Mouse (Mus musculus): ENCODE results near the gene Supt5.

The Supt5 gene

DNA sequence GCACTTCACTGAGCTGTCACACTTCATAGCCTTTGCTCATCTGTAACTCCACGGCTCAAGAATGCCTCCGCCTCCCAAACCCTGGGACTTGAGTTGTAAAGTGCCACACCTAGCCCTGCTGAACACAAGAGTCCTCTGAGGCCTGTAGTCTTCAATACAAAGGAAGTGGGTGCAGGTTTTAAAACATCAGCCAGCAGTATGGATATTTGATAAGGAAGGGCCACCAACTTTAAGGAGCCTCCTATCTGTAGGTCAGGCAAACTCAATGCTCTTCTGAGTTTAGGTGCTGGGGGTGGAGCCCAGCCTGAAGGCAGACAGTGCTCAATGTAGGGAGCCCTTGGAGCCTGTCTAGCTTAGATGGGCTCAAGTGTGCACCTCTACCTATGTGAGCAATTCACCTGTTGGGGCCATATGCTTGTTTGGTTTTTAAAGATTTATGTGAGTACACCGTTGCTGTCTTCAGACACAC is 15.6 kb upstream of the Supt5 start:
- ATAC-seq (ENCODE audit: insufficient number of reproducible peaks, low FRiP score, low TSS enrichment), result no peak

DNA sequence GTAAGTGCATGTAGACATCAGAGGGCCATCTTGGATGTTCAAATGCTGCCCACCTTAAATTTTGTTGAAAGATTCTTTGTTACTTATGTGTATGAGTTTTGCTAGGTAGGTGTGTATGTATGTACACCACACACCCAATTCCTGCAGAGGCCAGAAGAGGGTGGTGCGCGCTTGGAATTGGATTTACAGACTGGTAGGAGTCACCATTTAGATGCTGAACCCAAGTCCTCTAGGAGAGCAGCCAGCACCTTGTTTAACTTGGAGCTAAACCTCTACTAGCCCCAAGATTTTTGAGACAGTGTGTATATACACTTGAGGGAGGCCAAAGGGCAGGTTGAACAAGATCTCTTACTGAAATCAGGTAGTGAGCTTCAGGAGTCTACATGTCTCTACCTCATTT is 14.7 kb upstream of the Supt5 start:
- no peak for ATAC-seq (ENCODE audit: insufficient number of reproducible peaks, low FRiP score, low TSS enrichment)

DNA sequence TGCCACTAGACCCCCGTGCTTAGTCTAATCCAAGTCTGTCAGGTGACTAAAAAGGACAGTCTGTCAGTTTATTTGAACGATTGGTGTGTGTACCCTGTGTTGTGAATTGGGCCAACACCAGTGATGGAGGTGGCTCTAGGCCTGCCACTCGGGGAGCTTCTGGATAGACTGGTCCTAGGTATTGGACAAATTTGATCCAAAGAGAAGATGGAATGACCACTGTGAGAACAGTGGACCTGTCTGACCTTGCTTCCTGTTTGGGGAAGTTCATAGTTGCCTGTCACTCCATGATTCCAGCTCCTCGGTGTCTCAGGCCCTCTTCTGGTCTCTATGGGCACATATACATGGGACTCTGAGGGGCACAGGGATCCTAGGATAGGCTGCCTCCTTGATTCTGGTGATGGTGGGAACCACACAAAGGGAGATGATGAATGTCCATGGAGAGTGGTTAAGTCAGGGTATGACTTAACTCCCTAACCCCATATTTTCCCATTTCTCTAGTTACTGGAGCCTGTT is 13.2 kb upstream of the Supt5 start:
- no peak for ATAC-seq (ENCODE audit: insufficient number of reproducible peaks, low FRiP score, low TSS enrichment)

DNA sequence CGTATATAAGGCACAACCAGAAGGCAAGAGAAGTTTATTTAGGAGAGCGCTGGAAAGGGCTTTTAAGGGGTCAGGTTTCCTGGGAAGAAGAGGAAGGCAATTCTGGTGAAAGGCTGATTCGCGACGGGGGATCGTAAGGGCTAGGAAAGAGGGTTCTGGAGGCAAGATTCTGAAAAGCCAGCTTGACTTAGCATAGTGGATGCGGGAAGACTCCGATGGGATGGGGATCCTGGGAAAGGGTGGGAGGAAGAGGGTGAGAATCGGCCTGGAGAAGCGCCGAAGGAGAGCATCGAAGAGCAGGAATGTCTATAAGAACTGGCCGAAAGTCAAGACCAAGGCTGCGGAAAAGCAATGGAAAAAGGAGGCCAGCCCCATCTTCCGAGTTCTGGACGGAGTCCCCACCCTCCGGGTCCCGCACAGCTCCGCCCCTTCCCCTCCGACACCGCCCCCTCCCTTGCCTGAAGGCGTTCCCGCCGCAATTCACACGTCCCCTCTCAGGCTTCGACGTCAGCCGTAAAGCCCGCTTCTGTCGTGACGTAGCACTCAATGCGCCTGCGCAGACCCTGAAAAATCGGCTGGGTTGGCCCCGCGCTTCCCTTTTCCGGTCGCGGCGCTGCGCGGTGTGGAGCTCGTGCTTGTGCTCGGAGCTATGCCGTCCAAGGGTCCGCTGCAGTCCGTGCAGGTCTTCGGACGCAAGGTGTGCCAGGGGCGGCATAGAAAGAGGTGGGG is 11.8 kb upstream of the Supt5 start, which contains the start of gene Rps16:
TSS of gene Rps16 (plus strand) at position 498 of the 729 bp plus-strand sequence.
- peak; percentile 82 for ATAC-seq (ENCODE audit: insufficient number of reproducible peaks, low FRiP score, low TSS enrichment)

DNA sequence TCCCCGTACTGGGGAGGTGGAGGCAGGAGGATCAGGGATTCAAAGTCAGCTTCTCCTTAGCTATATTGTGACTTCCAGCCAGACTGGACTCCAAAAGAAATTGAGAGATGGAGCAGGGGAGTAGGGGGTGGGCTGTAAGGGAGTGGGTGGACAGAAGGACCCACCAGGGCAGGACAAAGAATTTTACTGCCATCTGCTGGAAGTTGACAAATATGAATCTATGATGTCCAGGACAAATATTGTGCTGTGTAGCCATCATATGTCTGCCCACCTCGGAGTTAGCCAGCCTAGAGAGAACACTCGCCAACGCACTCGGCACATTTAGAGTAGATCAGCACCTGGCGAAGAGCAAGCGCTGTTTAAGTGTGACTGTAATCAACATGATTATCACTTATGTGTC is 10.1 kb upstream of the Supt5 start:
- no peak for ATAC-seq (ENCODE audit: insufficient number of reproducible peaks, low FRiP score, low TSS enrichment)

DNA sequence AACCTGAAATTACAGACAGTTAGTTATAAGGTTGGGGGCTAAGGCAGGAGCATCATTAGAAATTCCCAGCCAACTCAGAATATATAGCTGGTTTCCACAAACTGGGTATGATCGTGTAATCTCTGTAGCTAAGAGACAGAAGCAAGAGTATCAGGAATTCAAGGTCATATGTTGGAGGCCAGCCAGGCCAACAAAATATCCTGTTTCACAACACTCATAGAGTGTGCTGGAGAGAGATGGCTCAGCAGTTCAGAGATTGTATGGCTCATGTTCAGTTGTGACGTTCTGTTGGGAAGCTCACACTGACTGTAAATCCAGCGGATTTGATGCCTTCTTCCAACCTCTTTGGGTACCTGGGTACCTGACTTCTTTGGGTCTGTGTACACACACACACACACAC is 9.2 kb upstream of the Supt5 start:
- ATAC-seq (ENCODE audit: insufficient number of reproducible peaks, low FRiP score, low TSS enrichment), result no peak

DNA sequence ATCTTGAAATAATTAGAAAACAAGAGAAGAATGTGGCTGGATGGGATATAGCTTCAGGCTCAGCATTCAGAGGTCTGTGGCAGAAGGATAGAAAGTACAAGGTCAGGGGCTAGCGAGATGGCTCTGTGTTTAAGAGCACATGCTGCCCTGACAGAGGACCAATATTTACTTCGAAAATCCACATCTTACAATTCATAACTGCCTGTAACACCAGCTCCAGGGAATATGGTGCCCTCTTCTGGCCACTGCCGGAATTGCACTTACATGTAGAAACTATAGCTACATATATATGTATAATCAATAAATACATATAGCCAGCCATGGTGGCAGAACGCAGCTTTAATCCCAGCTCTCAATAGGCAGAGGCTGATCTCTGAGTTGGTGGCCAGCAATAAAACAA is 6.1 kb upstream of the Supt5 start:
- ATAC-seq (ENCODE audit: insufficient number of reproducible peaks, low FRiP score, low TSS enrichment), result no peak

DNA sequence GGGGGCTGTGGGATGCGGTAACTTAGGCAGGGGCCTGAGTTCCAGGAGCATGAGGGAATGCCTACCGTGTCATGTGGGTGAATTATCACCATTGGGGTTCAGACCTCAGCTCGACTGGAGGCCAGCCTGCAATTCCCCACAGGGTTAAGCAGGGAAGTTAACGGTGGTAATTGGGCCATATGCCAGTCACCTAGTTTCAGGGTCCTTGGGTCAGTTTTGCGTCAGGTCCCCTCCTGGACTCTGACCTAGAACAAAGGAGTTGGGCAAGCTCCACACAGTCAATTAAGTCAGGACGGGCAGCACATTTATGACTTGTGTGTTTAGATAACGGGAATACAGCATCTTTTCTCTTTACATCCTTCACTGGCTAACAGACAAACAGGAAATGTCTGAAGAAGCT is 2.8 kb upstream of the Supt5 start:
- no peak for ATAC-seq (ENCODE audit: insufficient number of reproducible peaks, low FRiP score, low TSS enrichment)

DNA sequence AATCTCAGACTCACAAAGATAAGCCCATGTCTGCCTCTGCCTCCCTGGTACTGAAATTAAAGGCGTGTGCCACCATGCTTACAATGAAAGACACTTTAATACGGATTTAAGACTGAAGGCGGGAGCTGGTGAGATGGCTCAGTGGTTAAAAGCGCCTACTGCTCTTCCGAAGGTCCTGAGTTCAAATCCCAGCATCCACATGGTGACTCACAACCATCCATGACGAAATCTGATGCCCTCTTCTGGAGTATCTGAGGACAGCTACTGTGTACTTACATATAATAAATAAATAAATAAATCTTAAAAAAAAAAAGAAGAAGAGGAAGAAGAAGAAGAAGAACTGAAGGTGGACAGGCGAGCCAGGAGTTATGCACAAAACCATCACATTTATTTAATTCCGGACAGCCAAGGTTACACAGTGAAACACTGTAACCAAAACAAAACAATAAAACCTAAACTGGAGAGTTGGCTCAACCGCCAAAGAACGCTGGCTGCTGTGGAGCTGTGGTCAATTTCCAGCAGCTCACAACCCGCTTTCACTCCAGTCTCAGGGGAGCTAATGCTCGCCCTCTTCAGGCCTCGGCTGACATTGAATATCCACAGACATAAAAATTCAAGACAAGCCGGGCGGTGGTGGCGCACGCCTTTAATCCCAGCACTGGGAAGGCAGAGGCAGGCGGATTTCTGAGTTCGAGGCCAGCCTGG is 819 bp upstream of the Supt5 start:
- ATAC-seq (ENCODE audit: insufficient number of reproducible peaks, low FRiP score, low TSS enrichment), result no peak

DNA sequence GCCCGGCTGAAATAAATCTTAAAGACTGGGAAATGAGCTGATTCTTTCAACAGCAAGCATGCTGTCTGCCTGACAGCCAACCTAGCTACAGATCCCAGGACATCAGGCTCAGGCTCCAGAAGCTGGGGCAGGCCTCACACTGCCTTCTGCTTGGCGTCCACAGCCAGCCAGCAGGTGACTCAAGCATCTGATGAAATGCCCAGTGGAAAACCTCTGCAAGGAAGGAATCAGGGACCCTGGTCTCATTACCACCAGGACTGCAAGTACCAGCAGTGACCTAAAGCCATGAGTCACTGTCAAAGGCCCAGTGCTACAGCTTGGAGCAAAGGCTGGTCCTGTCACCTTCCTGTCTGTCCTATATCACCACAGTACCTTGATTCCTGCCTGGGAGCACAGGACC is 3.1 kb downstream of the Supt5 start:
- no peak for ATAC-seq (ENCODE audit: insufficient number of reproducible peaks, low FRiP score, low TSS enrichment)

DNA sequence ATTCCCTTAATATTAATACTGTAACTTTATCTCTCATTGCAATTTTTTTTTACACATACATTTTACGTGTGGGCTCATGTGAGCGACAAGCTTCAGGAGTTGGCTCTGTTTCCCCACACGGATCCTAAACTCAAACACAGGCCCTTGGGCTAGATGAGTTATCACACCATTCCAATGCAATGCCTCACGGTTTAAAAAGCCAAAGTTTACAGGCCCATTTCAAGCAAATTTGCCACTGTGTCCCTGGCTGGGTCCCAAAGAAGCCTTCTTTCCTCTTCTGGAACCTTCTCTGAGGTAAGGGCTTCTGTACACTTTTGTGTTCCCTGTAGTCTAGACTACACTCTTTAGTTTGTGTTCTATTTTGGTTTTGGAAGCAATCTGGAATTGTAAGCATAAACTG is 4.0 kb downstream of the Supt5 start:
- no peak for ATAC-seq (ENCODE audit: insufficient number of reproducible peaks, low FRiP score, low TSS enrichment)

DNA sequence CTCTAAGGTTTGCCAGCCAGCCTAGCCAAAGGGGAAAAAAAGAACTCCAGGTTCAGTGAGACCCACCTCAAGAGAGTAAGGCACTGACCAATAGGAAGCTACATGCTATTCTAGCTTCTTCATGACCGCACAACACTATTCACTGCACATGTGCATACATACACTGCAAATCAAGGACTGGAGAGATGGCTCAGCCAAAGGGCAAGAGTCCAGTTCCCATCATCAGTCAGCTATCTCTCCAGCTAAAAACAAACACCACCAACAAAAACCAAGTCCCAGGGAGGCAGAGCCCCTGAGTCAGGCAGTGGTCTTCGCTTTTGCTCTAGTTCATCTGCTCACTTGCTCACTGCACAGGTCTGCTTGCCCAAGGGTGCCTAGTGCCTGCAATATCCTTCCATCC is 10.3 kb downstream of the Supt5 start:
- ATAC-seq (ENCODE audit: insufficient number of reproducible peaks, low FRiP score, low TSS enrichment), result no peak

DNA sequence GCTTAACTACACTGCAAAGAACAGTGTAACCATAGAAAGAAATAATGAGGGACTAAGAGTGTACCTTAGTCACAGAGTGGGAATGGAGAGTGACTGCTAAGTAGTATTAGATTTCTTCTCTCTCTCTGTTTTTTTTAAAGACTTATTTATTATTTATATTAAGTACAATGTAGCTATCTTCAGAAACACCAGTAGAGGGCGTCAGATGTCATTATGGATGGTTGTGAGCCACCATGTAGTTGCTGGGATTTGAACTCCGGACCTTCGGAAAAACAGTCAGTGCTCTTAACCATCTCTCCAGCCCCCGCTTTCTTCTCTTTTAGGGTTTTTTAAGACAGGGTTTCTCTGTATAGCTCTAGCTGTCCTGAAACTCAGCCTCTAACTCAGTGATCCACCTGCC is 12.1 kb downstream of the Supt5 start:
- ATAC-seq (ENCODE audit: insufficient number of reproducible peaks, low FRiP score, low TSS enrichment), result no peak

DNA sequence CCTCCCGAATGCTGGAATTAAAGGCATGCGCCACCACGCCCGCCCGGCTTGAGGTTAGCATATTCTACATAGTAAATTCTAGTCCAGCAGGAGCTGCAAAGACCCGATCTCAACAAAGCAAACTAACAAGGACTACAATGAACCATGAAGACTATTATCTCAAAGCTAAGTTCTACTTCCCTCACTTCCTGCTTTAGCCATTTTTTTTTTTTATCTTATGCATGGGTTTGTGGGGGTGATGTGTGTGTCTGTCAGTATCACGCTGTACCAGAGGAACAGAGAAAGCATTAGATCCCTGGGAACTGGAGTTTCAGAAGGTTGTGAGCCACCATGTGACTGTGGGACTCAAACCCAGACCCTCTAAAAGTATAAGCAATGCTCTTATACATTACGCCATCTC is 13.3 kb downstream of the Supt5 start:
- ATAC-seq (ENCODE audit: insufficient number of reproducible peaks, low FRiP score, low TSS enrichment), result no peak

DNA sequence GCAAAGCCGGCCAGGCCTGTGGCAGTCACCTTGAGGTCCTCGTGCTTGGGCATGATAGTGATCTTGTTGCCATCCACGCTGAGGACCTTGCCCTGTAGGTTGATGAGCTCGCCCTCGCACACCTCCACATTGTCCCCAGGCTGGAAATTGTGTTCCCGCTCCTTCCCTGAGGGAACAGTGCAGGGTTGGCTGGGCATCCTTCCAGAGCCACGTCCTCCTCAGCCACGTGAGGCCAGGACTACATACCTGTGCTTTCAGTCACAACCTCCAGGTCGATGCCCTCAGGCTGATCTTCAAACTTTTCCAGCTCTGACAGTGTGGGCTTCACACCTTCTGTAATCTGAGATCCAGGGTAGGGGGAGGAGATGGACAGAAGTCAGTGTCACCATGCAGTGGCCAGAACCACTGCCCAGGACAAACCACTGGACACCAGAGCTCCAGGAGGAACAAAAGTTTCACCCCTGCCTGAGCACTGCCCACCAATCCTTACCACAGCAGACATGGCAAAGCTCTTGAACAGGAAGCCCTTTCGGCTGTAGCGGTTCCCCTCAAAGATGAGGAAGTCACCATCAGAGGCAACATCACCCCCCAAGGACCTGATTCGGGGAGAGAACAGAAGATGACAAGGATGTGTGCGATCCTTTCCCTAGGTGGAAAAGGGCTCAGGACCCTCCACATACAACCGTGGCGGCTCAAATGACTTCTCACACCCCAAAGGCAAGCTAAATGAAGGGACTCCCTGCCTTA is 16.4 kb downstream of the Supt5 start:
- no peak for ATAC-seq (ENCODE audit: insufficient number of reproducible peaks, low FRiP score, low TSS enrichment)

DNA sequence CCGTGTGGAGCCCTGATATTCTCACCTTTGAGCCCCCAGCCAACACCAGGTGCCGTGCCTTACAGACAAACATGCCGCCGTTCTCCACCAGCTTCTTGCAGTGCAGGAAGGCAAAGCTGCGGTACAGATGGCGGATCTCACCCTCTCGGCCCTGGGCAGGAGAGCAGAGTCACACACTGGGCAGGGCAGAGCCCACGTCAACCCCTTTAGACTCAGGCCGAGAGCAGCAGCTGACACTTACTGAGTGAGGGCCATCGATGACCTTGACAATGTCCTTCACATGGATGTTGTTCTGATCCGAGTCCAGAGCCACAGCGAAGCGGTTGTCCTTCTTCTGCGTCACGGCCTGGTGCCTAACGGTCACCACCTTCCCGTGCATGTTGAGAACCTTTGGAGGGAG is 19.8 kb downstream of the Supt5 start:
- no peak for ATAC-seq (ENCODE audit: insufficient number of reproducible peaks, low FRiP score, low TSS enrichment)

DNA sequence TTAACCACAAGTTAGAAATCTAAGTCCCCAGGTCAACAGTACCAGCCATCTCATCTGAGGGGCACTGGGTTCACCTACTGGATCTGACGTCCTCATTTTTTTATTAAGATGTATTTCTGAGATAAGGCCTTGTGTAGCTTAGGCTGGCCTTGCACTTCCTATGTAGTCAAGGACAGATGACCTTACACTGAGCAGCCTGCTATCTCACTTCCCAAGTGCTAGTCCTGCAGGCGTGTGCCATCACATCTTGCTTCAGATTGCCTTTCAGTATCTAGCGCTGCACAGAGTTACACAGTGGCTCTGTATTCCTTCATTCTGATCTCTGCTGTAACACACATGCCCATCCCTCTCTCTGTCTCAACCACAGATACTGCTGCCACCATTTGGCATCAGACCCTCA is 20.5 kb downstream of the Supt5 start:
- ATAC-seq (ENCODE audit: insufficient number of reproducible peaks, low FRiP score, low TSS enrichment), result no peak

DNA sequence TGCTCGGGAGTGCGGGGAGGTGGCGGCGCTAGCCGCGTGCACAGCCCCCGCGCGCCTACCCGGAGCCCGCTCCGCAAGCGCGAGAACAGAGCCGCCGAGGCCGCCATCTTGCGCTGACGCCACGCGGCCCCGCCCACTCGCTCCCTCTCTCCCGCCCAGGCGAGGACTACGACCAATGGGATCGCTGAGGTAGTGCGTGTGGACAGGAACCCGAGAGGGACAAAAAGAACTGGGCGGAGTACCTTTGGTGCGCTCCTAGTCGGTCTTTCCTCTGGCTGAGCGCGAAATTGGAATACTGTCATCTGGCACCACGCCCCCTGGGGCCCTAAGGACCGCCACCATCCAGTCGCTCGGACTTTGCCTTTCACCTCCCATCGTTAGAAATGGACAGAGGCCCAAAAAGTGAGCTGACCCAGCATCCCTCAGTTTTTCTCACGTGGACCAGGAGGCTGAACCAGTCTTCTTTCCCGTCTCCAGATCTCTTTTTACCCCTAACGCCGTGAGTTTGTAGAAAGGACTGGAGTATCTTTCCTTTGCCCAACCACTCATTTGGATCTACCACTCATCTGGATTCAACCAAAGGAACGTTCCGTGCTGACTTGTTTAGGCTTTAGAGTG is 26.5 kb downstream of the Supt5 start, which contains the start of gene Timm50:
TSS of gene Timm50 (minus strand) at position 147 of the 618 bp plus-strand sequence.
- ATAC-seq (ENCODE audit: insufficient number of reproducible peaks, low FRiP score, low TSS enrichment), result peak; percentile 94

DNA sequence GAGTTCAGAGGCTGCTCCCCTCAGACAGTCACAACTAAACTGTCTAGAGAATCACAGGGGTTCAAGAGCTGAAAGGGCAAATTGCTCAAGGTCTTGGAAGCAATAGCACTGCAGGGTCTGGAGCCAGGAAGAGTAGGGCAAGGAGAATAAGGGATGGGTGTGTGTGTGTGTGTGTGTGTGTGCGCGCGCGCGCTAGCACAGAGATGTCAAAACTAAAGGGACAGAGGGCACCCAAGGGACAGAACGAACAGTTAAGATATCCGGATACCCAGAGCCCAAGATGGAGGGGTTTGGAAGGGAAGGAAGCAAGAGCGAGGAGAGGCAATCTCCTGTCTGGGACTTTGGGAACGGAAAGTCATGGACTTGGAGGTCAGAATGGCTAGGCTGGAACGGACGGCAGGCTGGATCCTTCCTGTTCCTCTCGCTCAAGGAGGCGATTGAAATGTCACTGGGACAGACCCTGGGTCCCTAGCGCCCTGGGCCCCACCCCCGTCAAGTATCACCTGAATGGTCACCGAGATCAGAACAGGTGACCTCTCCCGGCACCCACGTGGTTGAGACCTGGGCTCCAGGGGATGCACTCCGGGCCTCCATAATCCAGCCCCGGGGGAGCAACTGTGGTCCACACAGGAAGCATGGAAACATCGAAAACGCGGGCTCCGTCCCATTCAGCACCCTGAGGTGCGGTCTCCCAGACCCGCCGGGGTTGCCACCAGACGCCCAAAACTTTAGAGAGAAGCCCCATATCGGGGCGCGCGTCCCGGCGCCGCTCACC is 27.2 kb downstream of the Supt5 start:
- ATAC-seq (ENCODE audit: insufficient number of reproducible peaks, low FRiP score, low TSS enrichment), result peak; percentile 41; the same call in 1 of the 2 replicates

DNA sequence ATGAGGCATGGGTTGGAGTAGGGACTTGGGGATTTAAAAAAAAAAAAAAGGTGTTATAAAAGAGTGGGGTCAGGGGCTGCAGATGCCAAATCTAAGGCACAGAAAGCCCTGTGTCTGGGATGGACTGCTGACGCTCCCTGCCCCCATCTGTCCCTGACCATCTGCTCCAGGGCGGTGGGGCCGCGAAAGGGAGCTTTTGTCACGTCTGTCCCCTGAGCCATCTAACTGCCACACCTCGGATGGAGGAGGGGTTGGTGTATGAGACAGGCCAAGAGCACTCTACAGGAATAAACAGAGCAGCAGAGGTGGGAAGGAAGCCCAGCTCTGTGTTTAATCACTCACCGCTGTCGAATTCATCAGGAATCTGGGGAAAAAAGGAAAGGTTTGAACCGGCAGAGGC is 28.8 kb downstream of the Supt5 start:
- ATAC-seq (ENCODE audit: insufficient number of reproducible peaks, low FRiP score, low TSS enrichment), result no peak

Data from cerebellum, adult (tissue).